Comparison of ENCODE assay signal across 11 mouse cellular contexts in genomic region chr17:65952083-65952482, GRCm38 (mm10). TPM values are rescaled to one million over a fixed set of nuclear protein-coding genes. Genes with fewer than 3 reads are reported as not detected.
DNase-seq lines count a peak whose midpoint lies in the region; ATAC-seq and TF ChIP-seq lines count a peak whose summit lies in the region.
"Had no signal": no experiment of that assay in that cellular context is flagged by ENCODE, and none has a peak within 500 bp of the region (broad histone marks: within the 10 kb centered on the region; RNA-seq: fewer than 3 reads in every experiment).

No protein-coding gene starts in this region.

- no peak for TF ChIP-seq EP300 in liver, embryonic 14.5 days (IDR thresholded peaks at IDR 0.05; ENCODE audit: low read depth)

- 0 out of 2 replicates have a peak overlapping the region, but pooled peaks have one; percentile 2 for H3K27ac ChIP-seq in liver, embryonic 12.5 days
- H3K27ac ChIP-seq in liver, embryonic 11.5 days (ENCODE audit: low read depth, low read length): no peak overlapping the region
- no peak overlapping the region for H3K27ac ChIP-seq in liver, embryonic 14.5 days

- no peak overlapping the region for H3K4me3 ChIP-seq in liver, embryonic 12.5 days
- no peak overlapping the region for H3K4me3 ChIP-seq in liver, embryonic 11.5 days (ENCODE audit: low read depth, low read length)
- H3K4me3 ChIP-seq in liver, embryonic 14.5 days (ENCODE audit: insufficient read depth in 1 of 2, low read depth in 2 of 2, low read length in 2 of 2): no peak overlapping the region
- H3K4me3 ChIP-seq: myocyte had no signal

- no peak for ATAC-seq in liver, embryonic 12.5 days
- ATAC-seq in liver, embryonic 11.5 days (replicated peaks; ENCODE audit: low FRiP score): no peak
- ATAC-seq in CD4-positive, CD25-positive, alpha-beta regulatory T cell, adult 4 months: peak; percentile 20
- no peak for ATAC-seq in Patski
- ATAC-seq in liver, embryonic 14.5 days (ENCODE audit: insufficient read depth): no peak

- no peaks in the 10 kb centered on the region for H3K9me3 ChIP-seq in liver, embryonic 12.5 days (replicated peaks)
- no peaks in the 10 kb centered on the region for H3K9me3 ChIP-seq in liver, embryonic 11.5 days (ENCODE audit: control insufficient read depth, low read length)
- H3K9me3 ChIP-seq in liver, embryonic 14.5 days (ENCODE audit: control insufficient read depth, low read length): no peaks in the 10 kb centered on the region
- H3K9me3 ChIP-seq: embryonic facial prominence, embryonic 13.5 days had no signal

- WGBS in liver, embryonic 12.5 days (ENCODE audit: insufficient replicate concordance): 68% methylated on average over 5 of the region's 5 CpGs
- WGBS in liver, embryonic 11.5 days: 75% methylated on average over 5 of the region's 5 CpGs
- 63% methylated on average over 5 of the region's 5 CpGs for WGBS in liver, embryonic 14.5 days (ENCODE audit: insufficient replicate concordance)

- POLR2A ChIA-PET in Patski (lab: Charles Lee): no interaction called here

- no peak overlapping the region for H3K9ac ChIP-seq in liver, embryonic 12.5 days
- H3K9ac ChIP-seq in liver, embryonic 11.5 days (ENCODE audit: low read depth, low read length): no peak overlapping the region
- H3K9ac ChIP-seq in liver, embryonic 14.5 days (replicated peaks): no peak overlapping the region
- H3K9ac ChIP-seq: embryonic facial prominence, embryonic 13.5 days had no signal

- CTCF ChIA-PET in Patski (lab: Charles Lee): interaction anchor here (0.8 to 2.6 kb wide), 8 partner anchors 9 to 81 kb away, joined by 3 to 14 read pairs (median 4); no protein-coding TSS in a partner anchor

- peak; percentile 47 for TF ChIP-seq CTCF in Patski (IDR thresholded peaks at IDR 0.05)
- peak; percentile 73 for TF ChIP-seq CTCF in liver, embryonic 14.5 days (IDR thresholded peaks at IDR 0.05; ENCODE audit: low read depth)

- no peak for DNase-seq in liver, embryonic 11.5 days (ENCODE audit: low spot score)
- DNase-seq in Patski (ENCODE audit: low read depth, low spot score): no peak
- peak in 1 of 3 experiments; percentile 47 for DNase-seq in liver, embryonic 14.5 days (ENCODE audit: low read depth in 3 of 3, low spot score in 3 of 3)
- DNase-seq in urinary bladder, postnatal 36 days (ENCODE audit: low spot score in 2 of 2): no peak
- no peak for DNase-seq in natural killer cell, adult 2 months (ENCODE audit: low spot score in 2 of 2)
- no peak for DNase-seq in layer of hippocampus, adult 9-10 months (ENCODE audit: low spot score)
- DNase-seq: heart, adult 18-20 months had no signal

- H3K4me1 ChIP-seq in liver, embryonic 12.5 days: peaks cover 40% of the 10 kb centered on the region
- H3K4me1 ChIP-seq in liver, embryonic 11.5 days (replicated peaks; ENCODE audit: control insufficient read depth, insufficient read depth, low read length): peaks cover 5% of the 10 kb centered on the region; the same call in 1 of the 2 replicates
- H3K4me1 ChIP-seq in liver, embryonic 14.5 days (replicated peaks; ENCODE audit: control insufficient read depth in 2 of 2, insufficient read depth in 2 of 2, low read length in 1 of 2): peaks cover 8 to 11% of the 10 kb centered on the region in 2 experiments

- H3K27me3 ChIP-seq in liver, embryonic 12.5 days (replicated peaks): no peaks in the 10 kb centered on the region
- no peaks in the 10 kb centered on the region for H3K27me3 ChIP-seq in liver, embryonic 11.5 days (replicated peaks; ENCODE audit: control insufficient read depth, insufficient read depth, low read length)
- H3K27me3 ChIP-seq in Patski: no peaks in the 10 kb centered on the region
- no peaks in the 10 kb centered on the region for H3K27me3 ChIP-seq in liver, embryonic 14.5 days (ENCODE audit: control insufficient read depth, insufficient read depth, low read length)
- H3K27me3 ChIP-seq: embryonic facial prominence, embryonic 13.5 days had no signal

- H3K4me2 ChIP-seq in liver, embryonic 12.5 days: no peak overlapping the region
- H3K4me2 ChIP-seq in liver, embryonic 11.5 days: no peak overlapping the region
- no peak overlapping the region for H3K4me2 ChIP-seq in liver, embryonic 14.5 days (ENCODE audit: low read depth)

- peaks cover 16% of the 10 kb centered on the region for H3K36me3 ChIP-seq in liver, embryonic 12.5 days
- H3K36me3 ChIP-seq in liver, embryonic 11.5 days (ENCODE audit: control insufficient read depth, insufficient read depth, low read length): peaks cover 5% of the 10 kb centered on the region; the same call in 1 of the 2 replicates
- no peaks in the 10 kb centered on the region for H3K36me3 ChIP-seq in liver, embryonic 14.5 days (replicated peaks; ENCODE audit: control insufficient read depth, insufficient read depth, low read depth)

- in situ Hi-C loops in Patski (cut with MboI; ENCODE audit: low pct_unique_long_range_greater_than_20kb): loop anchor here (5.0 kb wide), 2 partner anchors 70 to 155 kb away; no protein-coding TSS in a partner anchor

RNA-seq across cellular contexts. Expression of gene Twsg1, which starts 1.1 kb away (rescaled TPM):
- polyA plus RNA-seq in liver, embryonic 12.5 days (2016; fragmentation: Nextera tagmentation; extraction: Ambion mirVana): 23.1 and 26.4 TPM in 2 replicates
- polyA plus RNA-seq in liver, embryonic 11.5 days (2014; fragmentation: Nextera tagmentation; extraction: Ambion mirVana): 47.3 and 48.4 TPM in 2 replicates
- polyA plus RNA-seq in CD4-positive, CD25-positive, alpha-beta regulatory T cell, adult 4 months (2017; shearing (Covaris generic)): 10 to 100 TPM; 27.0 to 31.0 TPM
- polyA plus RNA-seq in Patski (2021): 162 TPM
- polyA plus RNA-seq in liver, embryonic 14.5 days (2012; rRNA removed): 7.7 and 8.1 TPM in 2 replicates
- 16.1 and 18.3 TPM in 2 replicates for polyA plus RNA-seq in liver, embryonic 14.5 days (2014; fragmentation: Nextera tagmentation; extraction: Ambion mirVana)
